Mouse (Mus musculus) hindbrain, embryonic 13.5 days (tissue): ENCODE data around the gene Ptpn1. TPM values are rescaled to one million over a fixed set of nuclear protein-coding genes. Genes with fewer than 3 reads are reported as not detected.

Source experiments
- ATAC-seq: fragments of 200-750 bp; cut with Nextera tagmentation; 2 replicates; pipeline ENCODE4 v1.8.0; 2017; ENCODE audit warnings: moderate TSS enrichment; ENCODE audit not compliant: low FRiP score
- H3K27ac ChIP-seq: fragments of 300-500 bp; sonication (generic); 2 replicates; pipeline ENCODE4 v1.5.1; 2015; ENCODE audit warnings: inconsistent platforms, mild to moderate bottlenecking, moderate library complexity
- H3K27me3 ChIP-seq: fragments of 300-500 bp; sonication (generic); 2 replicates; pipeline ENCODE4 v1.6.1; 2015; ENCODE audit warnings: mild to moderate bottlenecking, inconsistent platforms
- H3K36me3 ChIP-seq: fragments of 300-500 bp; sonication (generic); 2 replicates; pipeline ENCODE4 v1.6.1; 2015; ENCODE audit warnings: mild to moderate bottlenecking, inconsistent platforms
- H3K4me1 ChIP-seq: fragments of 300-500 bp; sonication (generic); replicated peaks from 2 replicates; pipeline ENCODE4 v1.6.1; 2015; ENCODE audit warnings: inconsistent platforms
- H3K4me2 ChIP-seq: fragments of 300-500 bp; sonication (generic); 2 replicates; pipeline ENCODE4 v1.6.1; 2015; ENCODE audit warnings: inconsistent platforms, mild to moderate bottlenecking, moderate library complexity
- H3K4me3 ChIP-seq: fragments of 300-500 bp; sonication (generic); 2 replicates; pipeline ENCODE4 v1.5.1; 2015; ENCODE audit warnings: mild to moderate bottlenecking, inconsistent platforms
- H3K9ac ChIP-seq: fragments of 300-500 bp; sonication (generic); 2 replicates; pipeline ENCODE4 v1.6.1; 2015; ENCODE audit warnings: mild to moderate bottlenecking, inconsistent platforms
- H3K9me3 ChIP-seq: fragments of 300-500 bp; sonication (generic); 2 replicates; pipeline ENCODE4 v1.6.1; 2016; ENCODE audit warnings: inconsistent platforms
- WGBS: fragments of 180-500 bp; shearing (Covaris S2); methylation state at CpG from one replicate; pipeline ENCODE4 v1.1.7; 2015; 5-methylcytosine and 5-hydroxymethylcytosine counted together
- polyA plus RNA-seq: library from polyadenylated mRNA; unstranded; fragments of >200 nt; fragmentation: Nextera tagmentation; extraction: Ambion mirVana; gene quantifications from 2 replicates; pipeline ENCODE4 v1.2.1, GENCODE M21; 2015

Gene Ptpn1
- polyA plus RNA-seq, 1 experiment from 2014 or later, result 96.3 TPM

DNA sequence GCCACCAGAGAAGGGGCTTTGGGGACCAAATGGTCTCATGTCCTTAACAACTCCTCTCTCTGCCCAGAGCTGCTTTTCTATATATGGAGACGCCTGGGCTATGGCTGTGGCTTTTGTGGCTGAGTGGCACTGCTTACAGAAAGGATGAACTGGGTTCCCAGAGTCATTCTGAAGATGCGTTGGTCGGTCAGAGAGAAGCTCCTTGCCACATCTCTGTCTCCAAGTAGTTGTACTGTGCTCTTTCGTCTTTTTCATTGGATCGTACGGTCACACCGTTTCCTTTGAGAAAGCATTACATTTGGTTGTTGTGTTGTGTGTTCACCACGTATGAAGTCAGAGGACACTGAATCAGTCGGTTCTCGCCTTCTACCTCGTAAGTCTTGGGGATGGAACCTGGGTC, 8.8 kb downstream of the Ptpn1 start:
- no peaks in the 10 kb centered on the region for H3K36me3 ChIP-seq
- H3K27me3 ChIP-seq, result no peaks in the 10 kb centered on the region
- H3K4me2 ChIP-seq, result no peak overlapping the region
- no peak overlapping the region for H3K27ac ChIP-seq
- H3K9me3 ChIP-seq, result no peaks in the 10 kb centered on the region
- no peak for ATAC-seq
- WGBS, result 93% methylated on average over 11 of the region's 11 CpGs
- H3K4me3 ChIP-seq, result no peak overlapping the region
- no peak overlapping the region for H3K9ac ChIP-seq
- peaks cover 94% of the 10 kb centered on the region for H3K4me1 ChIP-seq

DNA sequence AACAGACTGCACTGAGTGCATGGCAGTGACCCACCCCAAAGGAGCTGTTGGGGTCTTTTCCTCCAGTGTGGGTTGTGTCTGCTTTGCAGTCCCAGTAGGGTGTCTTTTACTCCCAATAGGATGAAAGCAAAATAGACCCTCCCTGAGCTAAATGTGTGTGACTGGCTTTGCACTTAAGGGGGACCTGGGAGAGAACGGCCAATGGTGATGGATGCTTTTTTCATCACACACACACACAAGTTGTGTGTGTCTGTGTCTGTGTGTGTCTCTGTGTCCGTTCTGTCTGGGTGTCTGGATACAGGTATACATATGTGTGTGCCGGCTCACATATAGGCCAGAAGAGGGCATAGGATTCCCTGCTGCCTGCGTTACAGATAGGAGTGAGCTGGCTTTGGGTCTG, 9.5 kb downstream of the Ptpn1 start:
- Histone ChIP-seq H3K27me3 (no peaks in the 10 kb centered on the region), H3K9ac (0 out of 2 replicates have a peak overlapping the region, but pooled peaks have one; percentile 35), H3K27ac (peak overlapping the region; percentile 83), H3K36me3 (no peaks in the 10 kb centered on the region), H3K9me3 (no peaks in the 10 kb centered on the region), H3K4me3 (no peak overlapping the region), H3K4me2 (no peak overlapping the region), H3K4me1 (peaks cover 94% of the 10 kb centered on the region)
- no peak for ATAC-seq
- 52% methylated on average over 4 of the region's 4 CpGs for WGBS

DNA sequence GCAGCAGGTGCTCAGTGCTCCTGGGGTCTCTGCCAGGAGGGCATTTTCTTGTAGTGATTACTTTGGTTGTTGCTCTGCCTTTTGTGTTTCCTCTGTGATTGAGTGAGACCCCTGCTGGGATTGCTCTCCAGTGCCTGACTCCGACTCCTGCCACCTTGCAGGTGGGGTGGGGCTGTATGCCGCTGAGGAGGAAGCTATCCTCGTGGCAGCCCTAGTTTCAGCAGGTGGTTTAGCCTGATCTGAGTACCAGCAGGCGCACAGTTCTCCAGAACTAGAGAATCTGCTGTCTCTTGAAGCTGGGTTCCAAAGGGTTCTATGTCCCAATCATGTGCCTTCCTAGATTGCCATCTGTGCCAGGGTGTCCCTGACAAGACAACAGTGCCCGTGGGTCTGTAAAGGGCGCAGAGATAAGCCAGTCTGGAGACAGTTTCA, 9.9 kb downstream of the Ptpn1 start:
- no peak for ATAC-seq
- peaks cover 90% of the 10 kb centered on the region for H3K4me1 ChIP-seq
- 41% methylated on average over 6 of the region's 6 CpGs for WGBS
- no peak overlapping the region for H3K4me3 ChIP-seq
- peak overlapping the region; percentile 83 for H3K27ac ChIP-seq
- H3K36me3 ChIP-seq, result no peaks in the 10 kb centered on the region
- H3K27me3 ChIP-seq, result no peaks in the 10 kb centered on the region
- H3K4me2 ChIP-seq, result peak overlapping the region; percentile 19; the same call in 1 of the 2 replicates
- 0 out of 2 replicates have a peak overlapping the region, but pooled peaks have one; percentile 35 for H3K9ac ChIP-seq
- no peaks in the 10 kb centered on the region for H3K9me3 ChIP-seq

DNA sequence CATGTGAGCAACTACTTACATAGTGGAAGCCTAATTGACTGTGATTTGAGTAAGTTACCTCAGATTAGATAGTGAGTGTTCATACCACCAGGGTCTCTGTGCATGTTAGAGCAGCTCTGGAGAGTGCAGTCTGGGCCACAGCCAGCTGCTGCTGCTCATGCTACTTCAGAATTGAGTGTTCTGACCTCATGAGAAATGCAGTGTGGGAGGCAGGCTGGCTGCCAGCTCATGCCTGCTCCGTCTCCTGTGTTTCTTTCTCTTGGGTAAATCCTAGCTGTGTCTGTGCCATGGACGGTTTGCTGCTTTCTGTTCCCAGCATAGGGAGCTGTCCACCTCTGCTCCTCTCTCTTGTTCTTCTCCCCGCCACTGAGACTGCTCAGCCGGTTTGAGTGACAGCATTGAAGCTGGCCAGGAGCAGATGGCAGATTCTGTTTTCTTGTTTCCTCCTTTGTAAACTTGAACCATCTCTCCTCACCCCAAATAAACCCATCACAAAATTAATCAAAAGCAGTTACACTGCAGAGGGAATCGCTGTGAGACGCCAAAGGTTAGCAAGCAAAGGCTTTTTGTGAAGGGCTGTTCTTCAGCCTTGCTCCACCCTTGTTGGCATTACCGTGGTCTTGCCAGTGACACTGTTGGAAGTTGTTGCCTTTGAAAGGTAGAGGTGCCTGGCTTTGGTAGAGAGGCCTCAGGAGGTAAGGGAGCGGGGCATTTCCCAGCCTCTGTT, 10.5 kb downstream of the Ptpn1 start:
- peak overlapping the region; percentile 83 for H3K27ac ChIP-seq
- H3K4me1 ChIP-seq, result peaks cover 86% of the 10 kb centered on the region
- ATAC-seq, result peak; percentile 71; the same call in 1 of the 2 replicates
- no peaks in the 10 kb centered on the region for H3K27me3 ChIP-seq
- WGBS, result 26% methylated on average over 8 of the region's 8 CpGs
- H3K4me2 ChIP-seq, result peak overlapping the region; percentile 19; the same call in 1 of the 2 replicates
- H3K9me3 ChIP-seq, result no peaks in the 10 kb centered on the region
- no peaks in the 10 kb centered on the region for H3K36me3 ChIP-seq
- H3K4me3 ChIP-seq, result no peak overlapping the region
- H3K9ac ChIP-seq, result peak overlapping the region; percentile 14; the same call in 1 of the 2 replicates

DNA sequence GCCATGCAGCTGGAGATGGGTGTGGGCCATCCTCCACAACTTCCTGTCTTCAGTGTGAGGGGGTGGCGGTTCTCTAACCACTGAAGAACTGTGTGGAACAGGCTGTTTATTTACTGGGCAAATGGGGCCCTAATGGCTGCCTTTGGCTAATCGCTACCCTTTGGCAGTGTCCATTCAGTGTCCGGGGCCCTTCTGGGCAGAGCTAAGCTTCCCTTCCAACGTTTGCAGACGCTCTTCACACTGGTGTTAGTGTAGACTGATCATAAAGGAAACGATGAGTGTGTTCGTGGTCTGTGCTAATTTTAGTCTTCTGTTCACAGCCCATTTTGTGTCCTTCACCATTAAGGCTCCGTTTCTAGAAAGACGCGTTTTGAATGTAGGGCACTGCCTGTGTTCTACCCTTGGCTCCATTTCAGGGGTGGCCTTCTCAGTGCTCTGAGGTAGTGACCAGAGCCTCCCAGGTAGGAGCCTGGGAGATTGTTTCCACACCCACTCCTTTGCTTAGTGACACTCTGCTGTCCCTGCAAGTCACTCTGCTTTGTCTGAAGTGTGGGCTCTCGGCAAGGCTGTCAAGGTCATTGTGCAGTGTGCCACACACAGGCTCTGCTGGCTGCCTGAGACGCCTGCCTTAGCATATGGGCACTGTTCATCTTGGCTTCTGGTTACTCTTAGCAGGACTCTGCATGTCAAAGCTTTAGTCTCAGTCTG, 11.2 kb downstream of the Ptpn1 start:
- Histone ChIP-seq H3K4me1 (peaks cover 88% of the 10 kb centered on the region), H3K4me2 (peak overlapping the region; percentile 19; the same call in 1 of the 2 replicates), H3K27me3 (no peaks in the 10 kb centered on the region), H3K9me3 (no peaks in the 10 kb centered on the region), H3K4me3 (no peak overlapping the region), H3K36me3 (no peaks in the 10 kb centered on the region), H3K9ac (no peak overlapping the region), H3K27ac (peak overlapping the region; percentile 83)
- 72% methylated on average over 12 of the region's 12 CpGs for WGBS
- ATAC-seq, result no peak

DNA sequence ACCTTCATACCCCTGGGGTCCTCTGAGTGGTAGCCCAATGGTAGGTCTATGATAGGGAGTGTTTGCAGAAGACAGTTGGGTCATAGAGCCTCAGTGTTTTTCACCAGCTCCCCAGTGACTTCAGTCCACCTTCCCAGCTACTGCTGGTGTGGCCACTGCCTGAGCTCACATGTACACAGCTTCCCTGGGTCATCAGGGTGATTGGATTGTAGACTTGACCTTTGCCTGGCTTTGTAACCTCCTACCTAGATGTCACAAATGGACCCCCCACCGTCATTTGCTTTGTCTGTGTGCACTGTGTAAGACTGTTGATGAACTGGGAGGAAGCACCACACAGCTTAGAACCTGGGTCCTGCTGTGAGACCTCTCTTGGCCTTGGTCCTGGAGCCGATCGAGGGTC, 12.3 kb downstream of the Ptpn1 start:
- H3K9ac ChIP-seq, result no peak overlapping the region
- H3K4me1 ChIP-seq, result peaks cover 90% of the 10 kb centered on the region
- H3K4me2 ChIP-seq, result no peak overlapping the region
- H3K27ac ChIP-seq, result no peak overlapping the region
- H3K9me3 ChIP-seq, result no peaks in the 10 kb centered on the region
- ATAC-seq, result no peak
- H3K27me3 ChIP-seq, result no peaks in the 10 kb centered on the region
- 81% methylated on average over 3 of the region's 3 CpGs for WGBS
- no peaks in the 10 kb centered on the region for H3K36me3 ChIP-seq
- H3K4me3 ChIP-seq, result no peak overlapping the region

DNA sequence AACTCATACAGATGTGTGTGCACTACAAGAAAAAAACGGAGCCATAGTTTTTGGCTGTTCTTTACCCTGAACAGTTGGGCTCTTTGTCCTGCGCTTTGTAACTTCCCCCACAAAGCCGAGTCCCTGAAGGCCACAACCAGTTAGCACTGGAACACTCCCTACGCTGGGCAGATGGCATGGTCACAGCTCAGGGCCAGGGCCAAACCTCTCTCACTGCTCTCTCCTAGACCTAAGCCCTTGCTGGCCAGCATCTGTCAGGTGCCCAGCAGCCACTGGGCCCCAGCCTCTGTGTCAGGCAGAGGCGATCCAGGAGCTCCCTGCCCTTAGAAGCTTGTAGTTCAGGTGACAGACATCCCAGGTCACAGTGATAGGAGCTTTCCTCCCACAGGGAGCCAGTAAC, 13.6 kb downstream of the Ptpn1 start:
- Histone ChIP-seq H3K36me3 (no peaks in the 10 kb centered on the region), H3K4me1 (peaks cover 89% of the 10 kb centered on the region), H3K27me3 (no peaks in the 10 kb centered on the region), H3K4me3 (no peak overlapping the region), H3K9ac (no peak overlapping the region), H3K9me3 (no peaks in the 10 kb centered on the region), H3K27ac (0 out of 2 replicates have a peak overlapping the region, but pooled peaks have one; percentile 1), H3K4me2 (no peak overlapping the region)
- ATAC-seq, result no peak
- WGBS, result 83% methylated on average over 5 of the region's 5 CpGs

DNA sequence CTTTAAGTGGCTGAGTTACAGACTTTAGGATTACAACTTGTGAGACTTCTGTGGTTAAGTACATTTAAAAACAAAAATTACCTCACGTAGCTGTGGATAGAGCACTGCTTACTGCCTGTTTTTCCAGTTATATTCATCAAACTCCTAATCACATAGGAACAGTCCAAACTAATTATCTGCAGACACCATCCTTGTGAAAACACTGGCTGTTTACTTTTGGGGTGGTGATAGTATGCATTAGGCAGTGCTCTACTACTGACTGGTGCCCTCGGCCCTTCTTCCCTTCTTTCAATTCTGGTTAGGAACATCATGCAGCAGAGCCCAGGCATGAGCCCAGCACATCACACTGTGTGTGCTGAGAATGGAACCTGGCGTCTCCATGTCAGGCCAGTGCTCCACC, 15.4 kb downstream of the Ptpn1 start:
- no peak for ATAC-seq
- 91% methylated on average over 3 of the region's 3 CpGs for WGBS

DNA sequence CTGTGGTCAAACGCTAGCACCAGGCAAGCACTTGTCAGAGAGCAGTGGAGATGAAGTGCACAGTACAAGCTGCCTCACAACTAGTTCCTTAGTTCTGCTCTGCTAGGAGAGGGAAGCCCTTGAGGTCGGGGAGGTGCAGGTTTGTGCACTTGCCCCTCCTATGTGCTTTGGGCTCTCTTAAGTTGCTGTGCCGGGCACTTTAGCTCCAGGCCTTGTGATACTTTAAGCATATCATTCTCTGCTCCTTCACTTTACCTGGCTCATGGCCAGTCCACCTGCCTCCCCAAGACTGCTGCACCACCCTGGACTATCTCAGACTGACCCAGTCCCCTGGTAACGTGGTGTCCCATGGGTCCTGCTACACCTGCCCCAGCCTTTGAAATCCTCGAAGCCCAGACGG, 16.2 kb downstream of the Ptpn1 start:
- peaks cover 67% of the 10 kb centered on the region for H3K4me1 ChIP-seq
- no peaks in the 10 kb centered on the region for H3K9me3 ChIP-seq
- H3K36me3 ChIP-seq, result no peaks in the 10 kb centered on the region
- no peak overlapping the region for H3K9ac ChIP-seq
- H3K4me2 ChIP-seq, result no peak overlapping the region
- no peak for ATAC-seq
- 0 out of 2 replicates have a peak overlapping the region, but pooled peaks have one; percentile 20 for H3K27ac ChIP-seq
- H3K27me3 ChIP-seq, result no peaks in the 10 kb centered on the region
- no peak overlapping the region for H3K4me3 ChIP-seq
- 77% methylated on average over 6 of the region's 6 CpGs for WGBS

More for the DNA sequence above, 15.4 kb downstream of the Ptpn1 start:
- Histone ChIP-seq H3K36me3 (no peaks in the 10 kb centered on the region), H3K27ac (no peak overlapping the region), H3K4me3 (no peak overlapping the region), H3K9me3 (no peaks in the 10 kb centered on the region), H3K27me3 (no peaks in the 10 kb centered on the region), H3K9ac (no peak overlapping the region), H3K4me1 (peaks cover 75% of the 10 kb centered on the region), H3K4me2 (no peak overlapping the region)

DNA sequence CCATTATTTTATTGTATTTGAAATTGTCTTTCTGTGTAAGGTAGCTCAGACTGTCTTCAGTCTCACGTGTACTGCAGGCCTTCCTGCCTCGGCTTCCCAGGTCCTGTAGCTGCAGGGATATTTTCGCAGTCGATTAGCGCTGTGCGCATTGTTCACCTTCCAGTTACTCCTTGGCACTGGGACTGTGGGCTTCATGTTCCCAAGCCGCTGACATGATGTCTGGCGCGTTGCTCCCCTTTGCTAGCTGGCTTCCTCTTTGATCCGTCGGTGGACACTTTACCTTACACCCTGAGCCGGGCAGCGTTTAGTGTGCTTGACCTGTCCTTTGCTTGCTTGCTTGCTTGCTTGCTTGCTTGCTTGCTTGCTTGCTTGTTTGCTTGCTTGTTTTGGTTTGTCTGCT, 16.7 kb downstream of the Ptpn1 start:
- WGBS, result 81% methylated on average over 13 of the region's 13 CpGs
- Histone ChIP-seq H3K27ac (0 out of 2 replicates have a peak overlapping the region, but pooled peaks have one; percentile 20), H3K4me1 (peaks cover 62% of the 10 kb centered on the region), H3K4me3 (no peak overlapping the region), H3K9me3 (no peaks in the 10 kb centered on the region), H3K4me2 (no peak overlapping the region), H3K9ac (no peak overlapping the region), H3K36me3 (no peaks in the 10 kb centered on the region), H3K27me3 (no peaks in the 10 kb centered on the region)
- no peak for ATAC-seq

DNA sequence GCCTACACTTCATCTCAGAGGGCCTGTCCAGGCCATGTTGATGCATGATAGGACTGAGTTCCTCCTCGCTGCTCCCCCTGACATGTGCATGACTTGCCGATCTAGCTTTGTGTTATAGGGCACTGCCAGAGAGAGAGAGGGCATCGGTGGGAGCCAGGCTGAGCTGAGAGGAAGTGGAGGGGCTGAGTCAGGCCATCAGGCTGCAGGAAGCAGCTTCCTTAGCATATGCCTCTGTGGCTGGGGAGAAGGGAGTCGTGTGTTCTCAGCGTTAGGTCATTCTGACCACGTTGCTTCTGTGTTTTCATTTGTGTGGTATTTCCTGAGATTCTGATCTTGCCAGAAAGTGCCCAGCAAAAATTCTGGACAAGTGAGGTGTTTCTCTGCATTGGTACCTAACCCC, 17.4 kb downstream of the Ptpn1 start:
- Histone ChIP-seq H3K4me2 (no peak overlapping the region), H3K4me1 (peaks cover 55% of the 10 kb centered on the region), H3K9ac (peak overlapping the region; percentile 40; the same call in 1 of the 2 replicates), H3K4me3 (no peak overlapping the region), H3K27me3 (no peaks in the 10 kb centered on the region), H3K27ac (0 out of 2 replicates have a peak overlapping the region, but pooled peaks have one; percentile 27), H3K9me3 (no peaks in the 10 kb centered on the region), H3K36me3 (no peaks in the 10 kb centered on the region)
- no peak for ATAC-seq
- WGBS, result 71% methylated on average over 6 of the region's 6 CpGs

DNA sequence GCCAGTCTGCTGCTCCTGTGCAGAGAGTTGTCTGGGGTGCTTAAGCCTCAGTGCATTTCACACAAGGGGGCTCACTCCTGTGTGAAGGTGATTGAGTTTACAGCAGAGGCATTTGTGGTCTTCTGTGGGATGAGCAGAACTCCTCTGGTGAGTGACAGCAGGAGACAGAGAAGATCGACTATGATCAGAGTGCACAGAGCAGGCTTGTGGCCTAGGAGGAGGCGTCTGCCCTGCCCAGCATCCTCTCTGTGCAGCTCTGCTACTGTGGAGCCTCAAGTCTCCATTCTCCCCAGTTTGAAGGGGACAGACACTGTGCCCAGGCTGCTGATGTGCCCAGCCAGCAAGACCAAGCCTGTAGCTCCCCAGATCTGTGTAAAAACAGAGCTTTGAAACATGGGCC, 18.0 kb downstream of the Ptpn1 start:
- Histone ChIP-seq H3K4me3 (no peak overlapping the region), H3K27me3 (no peaks in the 10 kb centered on the region), H3K27ac (peak overlapping the region; percentile 27; the same call in 1 of the 2 replicates), H3K4me1 (peaks cover 50% of the 10 kb centered on the region), H3K9me3 (no peaks in the 10 kb centered on the region), H3K4me2 (no peak overlapping the region), H3K9ac (peak overlapping the region; percentile 40; the same call in 1 of the 2 replicates), H3K36me3 (no peaks in the 10 kb centered on the region)
- 71% methylated on average over 2 of the region's 2 CpGs for WGBS
- ATAC-seq, result no peak
